Mouse (Mus musculus) erythroblast, embryonic 14.5 days (primary cell): ENCODE data around the gene Smim20.

Experiments
- GATA1 ChIP-seq: IDR thresholded peaks from 2 replicates; pipeline ENCODE4 v1.6.1; 2012; ENCODE audit warnings: low read length, inconsistent platforms, mixed read lengths
- TAL1 ChIP-seq: IDR thresholded peaks from 3 replicates; pipeline ENCODE4 v1.6.1; 2012; ENCODE audit warnings: low read length, inconsistent platforms, mixed read lengths

GRCm38 (mm10) chr5:53239189-53239588 is 27.7 kb upstream of the Smim20 start:
- TF ChIP-seq TAL1 (no peak), GATA1 (no peak)
